Mouse (Mus musculus): ENCODE measurements around the gene Dapk2.
A peak's percentile ranks its signal among the peaks of the same experiment; 100 is the strongest.
"Not testable (repeated sequence)": the region's sequence is repeated elsewhere in the genome, so short reads cannot be mapped to it uniquely, and the experiment has no call there.

The Dapk2 gene

DNA sequence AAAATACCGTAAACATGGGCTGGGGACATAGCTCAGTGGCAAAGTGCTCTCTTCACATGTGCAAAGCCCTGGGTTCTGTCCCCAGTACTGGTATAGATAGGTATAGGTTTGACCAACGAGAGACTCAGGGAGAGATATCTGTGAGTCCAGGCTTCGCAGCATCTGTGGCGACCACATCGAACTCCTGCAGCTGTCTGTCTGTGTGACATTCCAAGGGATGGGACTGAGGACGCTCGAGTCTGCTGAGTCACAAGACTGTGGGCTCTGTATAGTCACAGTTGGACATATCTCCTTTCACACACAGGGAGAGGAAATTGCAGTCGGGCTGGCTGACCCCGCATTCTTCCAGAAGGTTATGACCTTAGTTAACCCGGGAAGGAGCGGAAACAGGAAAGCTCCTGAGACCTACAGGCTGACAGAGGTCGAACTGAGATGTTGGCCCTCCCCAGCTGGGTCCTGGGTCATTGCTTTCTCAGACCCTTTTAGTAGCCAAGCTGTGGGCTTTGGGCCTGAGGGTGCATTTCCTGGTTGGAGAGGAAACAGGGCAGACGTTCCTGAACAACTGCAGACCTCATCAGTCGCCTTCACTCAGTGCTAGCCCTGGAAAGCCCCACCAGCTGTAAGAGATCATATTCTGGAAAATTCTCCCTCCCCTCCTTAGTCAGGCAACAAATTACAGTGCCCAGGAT, 118.8 kb downstream of the Dapk2 start:
- peak; percentile 32 for DNase-seq (ENCODE audit: low spot score)

DNA sequence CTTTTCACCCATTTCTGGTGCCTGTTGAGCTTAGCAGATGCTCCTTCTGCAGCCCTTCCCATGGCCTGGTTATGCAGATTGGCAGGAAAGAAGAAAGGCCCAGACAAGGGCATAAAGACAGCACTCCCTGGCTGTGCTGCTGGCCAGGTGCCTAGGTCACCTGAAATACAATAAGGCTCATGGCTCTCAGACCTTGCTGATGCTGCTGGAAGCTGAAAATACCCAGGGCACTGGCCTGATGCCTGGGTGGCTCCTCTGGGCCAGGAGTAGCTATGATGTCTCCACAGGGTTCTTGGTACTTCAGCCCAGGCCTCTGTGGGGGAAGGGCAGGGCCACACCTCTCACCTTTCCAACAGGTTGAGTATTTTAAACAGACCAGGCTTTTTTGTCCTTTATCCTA, 121.6 kb downstream of the Dapk2 start:
- DNase-seq (ENCODE audit: low spot score), result no peak

- DNase-seq (ENCODE audit: low spot score), result no peak
Measured at GRCm38 (mm10) chr9:66280496-66280895, 122.5 kb downstream of the Dapk2 start.

- peak; percentile 51 for DNase-seq (ENCODE audit: low spot score)
Measured at GRCm38 (mm10) chr9:66281501-66281951, 123.5 kb downstream of the Dapk2 start.

GRCm38 (mm10) chr9:66282582-66282981, 124.6 kb downstream of the Dapk2 start:
- DNase-seq (ENCODE audit: low spot score), result no peak

GRCm38 (mm10) chr9:66283565-66284203, 125.7 kb downstream of the Dapk2 start:
- DNase-seq (ENCODE audit: low spot score), result peak; percentile 50

- DNase-seq (ENCODE audit: low spot score), result not testable (repeated sequence)
Measured at GRCm38 (mm10) chr9:66285241-66285640, 127.2 kb downstream of the Dapk2 start.

GRCm38 (mm10) chr9:66285901-66286300, 127.9 kb downstream of the Dapk2 start:
- no peak for DNase-seq (ENCODE audit: low spot score)

- no peak for DNase-seq (ENCODE audit: low spot score)
Measured at GRCm38 (mm10) chr9:66290727-66291126, 132.7 kb downstream of the Dapk2 start.

DNA sequence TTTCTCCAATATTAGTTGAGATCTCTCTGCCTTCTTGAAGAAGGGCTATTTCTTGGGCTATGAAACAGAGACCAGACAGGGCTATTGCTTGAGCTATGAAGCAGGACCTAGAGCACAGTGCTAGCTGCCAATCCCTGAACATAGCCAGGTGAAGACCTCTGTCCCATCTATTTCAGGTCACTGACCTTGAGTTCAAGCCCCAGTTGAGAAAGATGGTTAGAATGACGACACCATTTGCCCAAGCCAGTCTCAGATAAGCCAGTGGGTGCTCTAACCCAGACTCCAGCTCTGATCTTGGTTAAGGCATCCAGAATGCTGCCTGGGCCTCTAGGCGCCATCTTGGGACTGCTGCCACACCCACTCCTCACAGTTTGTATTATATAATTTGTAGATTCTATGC, 135.3 kb downstream of the Dapk2 start:
- DNase-seq (ENCODE audit: low spot score), result no peak

- no peak for DNase-seq (ENCODE audit: low spot score)
Measured at GRCm38 (mm10) chr9:66294227-66294626, 136.2 kb downstream of the Dapk2 start.

- no peak for DNase-seq (ENCODE audit: low spot score)
Measured at GRCm38 (mm10) chr9:66294980-66295410, 137.0 kb downstream of the Dapk2 start.

- no peak for DNase-seq (ENCODE audit: low spot score)
Measured at GRCm38 (mm10) chr9:66295577-66296120, 137.6 kb downstream of the Dapk2 start.

GRCm38 (mm10) chr9:66298783-66299182, 140.8 kb downstream of the Dapk2 start:
- DNase-seq (ENCODE audit: low spot score), result no peak

DNA sequence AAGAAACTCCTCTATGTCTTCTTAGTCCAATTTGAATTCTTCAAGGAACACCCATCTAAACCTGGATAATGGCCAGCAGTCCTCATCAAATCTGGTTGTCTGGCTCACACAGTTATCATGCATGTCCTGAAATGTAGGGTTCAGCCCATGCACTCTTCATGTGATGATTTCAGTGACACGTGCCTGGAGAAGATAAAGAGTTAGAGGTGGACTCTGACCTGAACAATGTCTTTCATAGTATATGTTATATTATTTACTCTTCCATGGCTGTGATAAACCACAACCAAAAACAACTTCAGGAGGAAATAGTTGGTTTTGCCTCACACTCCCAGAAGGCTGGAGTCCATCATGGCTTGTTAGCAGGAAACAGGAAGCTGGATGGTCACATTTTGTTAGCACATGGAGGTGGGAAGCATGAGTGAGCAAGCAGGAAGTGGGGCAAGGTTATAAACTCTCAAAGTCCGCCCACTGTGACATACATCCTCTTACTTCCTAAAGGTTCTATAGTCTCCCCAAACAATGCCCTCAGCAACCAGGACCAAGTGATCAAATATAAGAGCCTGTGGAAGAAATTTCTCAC, 142.5 kb downstream of the Dapk2 start:
- no peak for DNase-seq (ENCODE audit: low spot score)

DNA sequence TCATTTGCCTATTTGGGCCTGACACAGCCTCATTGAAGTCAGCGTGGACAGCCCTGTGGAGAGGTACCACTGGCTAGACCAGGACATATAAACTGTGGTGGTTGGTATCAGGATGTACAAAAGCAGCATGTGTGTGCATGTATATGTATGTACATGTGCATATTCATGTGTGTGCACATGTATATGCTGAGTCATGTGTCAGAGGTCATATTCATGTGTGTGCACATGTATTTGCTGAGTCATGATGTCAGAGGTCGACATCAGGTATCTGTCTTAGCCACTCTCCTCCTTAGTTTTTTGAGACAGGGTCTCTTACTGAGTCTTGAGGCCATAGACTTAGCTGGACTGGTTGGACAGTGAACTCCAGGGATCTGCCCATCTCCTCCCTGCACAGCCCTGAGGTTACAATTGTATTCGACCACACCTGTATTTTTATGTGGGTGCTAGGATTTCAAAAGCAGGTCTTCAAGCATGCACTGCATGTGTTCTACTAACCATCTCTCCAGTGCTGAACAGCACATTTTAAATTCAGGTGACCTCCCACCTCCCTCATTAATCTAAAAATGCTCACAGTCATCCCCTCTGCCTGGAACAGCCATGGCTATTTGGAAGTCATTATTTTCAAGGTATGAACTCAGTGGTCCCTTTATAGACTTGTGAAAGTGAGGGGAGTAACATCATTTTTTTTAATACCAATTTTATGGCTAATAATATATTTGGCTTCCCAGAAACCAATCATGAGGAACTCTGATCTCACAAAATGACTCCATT, 146.5 kb downstream of the Dapk2 start:
- DNase-seq (ENCODE audit: low spot score), result no peak

- DNase-seq (ENCODE audit: low spot score), result no peak
Measured at GRCm38 (mm10) chr9:66305121-66306112, 147.4 kb downstream of the Dapk2 start.

DNA sequence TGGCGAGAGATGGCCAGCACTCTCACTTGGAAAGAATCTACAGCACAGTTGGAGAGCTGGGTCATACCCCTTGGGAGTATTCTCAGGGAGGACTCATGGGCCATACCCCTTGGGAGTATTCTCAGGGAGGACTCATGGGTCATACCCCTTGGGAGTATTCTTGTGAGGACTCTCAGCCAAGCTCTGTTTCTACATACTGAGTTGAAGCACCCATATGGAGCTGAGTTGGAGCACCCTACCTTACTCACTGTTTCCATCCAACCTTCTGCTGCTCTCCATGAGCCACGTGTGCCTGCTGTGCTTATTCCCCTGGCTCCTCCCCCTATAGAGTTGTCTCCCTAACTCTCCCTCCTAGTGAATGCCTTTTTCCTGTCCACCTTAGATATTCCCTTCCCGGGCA, 148.4 kb downstream of the Dapk2 start:
- no peak for DNase-seq (ENCODE audit: low spot score)

DNA sequence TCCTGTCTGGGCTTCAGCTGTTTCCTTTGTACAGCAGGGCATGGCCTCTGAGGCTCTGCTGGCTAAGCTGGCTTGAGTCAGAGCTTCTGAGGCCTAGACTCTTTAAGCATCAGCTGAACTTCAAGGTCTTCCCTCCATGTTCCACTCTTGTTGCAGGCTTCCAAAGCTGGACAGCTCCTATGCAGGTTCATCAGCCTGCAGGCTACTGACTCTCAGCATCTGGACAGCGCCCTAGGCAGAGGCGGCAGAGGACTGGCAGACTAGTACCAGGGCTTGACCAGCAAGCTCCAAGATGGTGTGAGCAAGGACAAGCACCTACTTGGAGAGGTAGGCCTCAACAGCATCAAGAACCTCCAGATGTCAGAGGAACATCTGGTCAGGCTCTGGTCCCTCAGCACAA, 149.3 kb downstream of the Dapk2 start:
- no peak for DNase-seq (ENCODE audit: low spot score)

DNA sequence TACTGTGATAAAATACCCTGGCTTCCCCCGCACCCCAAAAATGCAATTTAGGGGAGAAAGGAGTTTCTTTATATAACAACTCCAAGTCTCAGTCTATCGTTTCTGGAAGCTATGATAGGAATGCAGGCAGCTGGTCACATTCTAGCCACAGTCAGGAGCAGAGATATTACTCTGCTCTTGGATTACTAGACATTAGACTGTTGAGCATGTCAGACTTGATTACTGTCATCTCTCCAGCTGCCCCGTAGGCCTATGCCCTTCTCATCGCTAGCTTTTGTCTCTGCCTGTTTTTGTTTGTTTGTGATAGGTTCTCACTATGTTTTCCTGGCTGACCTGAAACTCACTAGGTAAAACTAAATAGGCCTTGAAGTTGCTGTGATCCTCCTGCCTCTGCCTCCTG, 150.7 kb downstream of the Dapk2 start:
- DNase-seq (ENCODE audit: low spot score), result no peak

- DNase-seq (ENCODE audit: low spot score), result no peak
Measured at GRCm38 (mm10) chr9:66311458-66311857, 153.4 kb downstream of the Dapk2 start.
